Mouse (Mus musculus): Measurements from ENCODE around the gene Rab4a.
"Not testable (repeated sequence)": the region's sequence is repeated elsewhere in the genome, so short reads cannot be mapped to it uniquely, and the experiment has no call there.

Rab4a gene

DNA sequence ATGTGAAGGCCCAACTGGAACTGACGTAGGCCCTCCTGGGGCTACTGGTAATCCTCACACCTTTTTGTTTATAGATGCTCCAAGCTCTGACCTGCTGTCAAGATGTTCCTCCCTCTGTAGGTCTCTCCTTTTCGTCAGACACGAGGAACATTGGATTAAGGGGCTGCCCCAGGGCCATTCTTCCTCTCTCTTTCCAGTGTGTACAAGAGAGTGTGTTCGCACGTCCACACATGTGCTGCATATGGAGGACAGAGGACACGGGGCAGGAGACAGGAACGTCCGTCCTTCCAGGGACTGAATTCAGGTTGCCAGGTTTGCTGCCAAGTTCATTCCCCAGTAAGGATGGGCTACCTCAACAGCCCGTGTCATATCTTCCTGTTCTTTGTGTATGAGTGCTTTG, 16.3 kb upstream of the Rab4a start:
- peak; percentile 65 for DNase-seq

DNA sequence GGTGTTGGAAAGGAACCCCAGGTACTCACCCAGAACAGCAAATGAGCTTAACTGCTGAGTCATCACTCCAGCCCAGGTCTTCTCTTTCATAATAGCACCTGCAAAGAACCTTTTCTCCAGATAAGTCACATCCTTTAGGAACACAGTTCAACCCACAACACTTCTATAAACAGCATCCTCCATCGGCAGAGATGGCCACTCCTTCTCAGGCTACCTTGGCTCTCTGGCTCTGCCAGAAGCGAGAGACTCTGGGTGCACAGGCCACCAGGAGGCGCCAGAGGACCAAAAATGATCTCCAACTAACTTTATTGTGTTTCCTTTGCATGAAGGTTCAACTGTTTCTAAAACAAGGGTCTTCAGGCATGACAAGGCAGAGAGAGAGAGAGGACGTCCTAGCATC, 15.8 kb upstream of the Rab4a start:
- peak; percentile 90 for DNase-seq

DNA sequence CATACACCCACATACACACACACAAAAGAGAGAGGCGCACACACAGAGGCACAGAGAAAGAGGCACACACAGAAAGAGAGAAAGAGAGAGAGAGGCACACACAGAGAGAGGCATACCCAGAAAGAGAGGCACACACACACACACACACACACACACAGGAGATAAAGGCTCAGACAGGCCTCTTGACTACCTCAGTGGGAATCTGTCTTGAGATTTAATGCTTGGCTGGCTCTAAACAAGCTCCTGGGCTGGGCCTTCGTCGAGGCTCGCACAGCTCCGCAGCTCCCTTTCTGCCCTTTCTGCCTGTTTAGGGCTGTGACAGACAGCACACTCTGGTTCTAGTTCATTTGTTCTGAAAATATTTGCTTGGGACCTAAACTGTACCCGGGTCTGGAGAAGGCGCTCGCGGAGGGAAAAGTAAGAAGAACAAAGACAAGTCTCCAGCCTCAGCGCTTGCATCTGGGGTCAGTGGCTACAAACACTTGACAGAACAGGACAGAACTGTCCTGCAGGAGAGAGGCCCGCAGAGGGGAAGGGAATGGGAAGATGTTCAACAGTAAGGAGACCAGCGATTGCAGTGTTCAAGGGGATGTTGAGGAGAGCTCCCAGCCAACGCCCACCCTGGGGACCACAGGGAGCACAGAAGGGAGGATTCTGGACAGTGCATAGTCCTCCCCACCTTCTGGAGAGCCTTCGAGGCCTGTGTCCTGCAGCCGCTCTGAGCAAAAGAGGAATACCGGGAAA, 14.5 kb upstream of the Rab4a start:
- no peak for DNase-seq

DNA sequence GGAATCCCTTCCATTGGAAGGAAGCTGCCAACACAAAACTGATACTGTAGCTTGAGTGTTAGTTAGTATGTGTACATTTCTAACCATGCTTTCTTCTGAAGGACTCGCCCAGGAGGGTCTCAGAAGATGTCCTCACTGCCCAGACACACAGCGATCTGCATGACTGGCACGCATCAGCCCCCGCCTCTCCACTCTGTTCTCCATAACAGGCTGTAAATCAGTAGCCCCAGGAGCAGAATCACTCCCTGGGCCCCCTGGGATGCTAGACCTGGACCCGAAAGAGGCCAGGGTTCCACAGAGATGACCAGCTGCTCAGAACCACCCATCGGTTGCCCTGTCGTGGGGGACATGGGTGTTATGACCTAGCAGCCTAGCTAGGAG, 13.9 kb upstream of the Rab4a start:
- DNase-seq: no peak

DNA sequence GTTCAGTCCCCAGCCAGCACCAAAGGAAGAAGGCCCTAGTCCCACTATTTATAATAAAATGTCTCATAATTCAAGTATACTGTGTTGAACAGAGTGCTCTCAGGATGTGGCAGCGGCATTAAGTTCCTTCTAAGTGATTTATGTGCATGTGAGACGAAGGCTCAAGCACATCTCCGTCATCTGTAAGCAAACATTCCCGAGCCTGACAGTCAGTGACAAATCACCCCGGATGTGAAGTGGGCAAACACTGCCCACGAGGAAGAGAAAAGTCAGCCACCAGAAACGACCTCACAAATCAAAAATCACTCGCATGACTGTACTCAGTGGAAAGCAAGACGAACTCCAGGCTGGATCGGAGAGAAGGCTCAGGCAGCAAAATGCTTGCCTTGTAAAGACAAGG, 11.9 kb upstream of the Rab4a start:
- no peak for DNase-seq

DNA sequence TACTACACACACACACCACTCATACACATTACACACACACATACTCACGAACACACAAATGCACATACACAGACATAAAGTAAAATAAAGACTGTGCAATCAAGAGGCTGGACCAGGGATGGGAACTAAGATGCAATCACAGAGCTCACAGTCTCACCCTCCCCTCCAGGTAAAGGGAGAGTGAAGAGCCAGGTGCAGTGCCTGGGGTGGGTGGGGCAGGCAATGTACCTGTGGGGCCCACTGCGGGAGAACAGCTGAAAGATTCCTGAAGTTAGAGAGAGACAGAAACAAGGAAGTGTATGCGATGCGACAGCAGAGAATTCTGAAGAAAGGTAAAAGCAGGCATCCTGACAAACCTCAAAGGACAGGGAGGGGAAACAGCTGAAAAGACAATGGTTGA, 11.0 kb upstream of the Rab4a start:
- DNase-seq: no peak

DNA sequence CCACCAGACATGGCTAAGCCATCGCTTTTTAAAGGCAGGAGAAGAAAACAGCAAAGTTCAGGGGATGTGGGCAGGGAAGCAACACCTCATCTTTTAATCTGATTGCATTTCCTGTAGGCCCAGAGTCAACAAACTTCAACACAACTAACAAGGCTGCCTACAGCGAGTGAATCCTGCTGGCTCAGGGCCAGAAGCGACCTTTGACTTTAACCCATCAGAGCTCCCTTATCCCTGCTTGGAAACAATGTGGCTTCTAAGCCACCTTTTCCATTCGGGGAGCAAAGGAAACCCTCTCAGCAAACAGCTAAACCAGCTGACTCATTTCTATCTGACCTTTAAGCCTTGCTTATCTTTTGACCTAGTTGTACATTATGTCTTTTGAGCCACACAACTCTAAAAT, 9.0 kb upstream of the Rab4a start:
- DNase-seq: no peak

DNA sequence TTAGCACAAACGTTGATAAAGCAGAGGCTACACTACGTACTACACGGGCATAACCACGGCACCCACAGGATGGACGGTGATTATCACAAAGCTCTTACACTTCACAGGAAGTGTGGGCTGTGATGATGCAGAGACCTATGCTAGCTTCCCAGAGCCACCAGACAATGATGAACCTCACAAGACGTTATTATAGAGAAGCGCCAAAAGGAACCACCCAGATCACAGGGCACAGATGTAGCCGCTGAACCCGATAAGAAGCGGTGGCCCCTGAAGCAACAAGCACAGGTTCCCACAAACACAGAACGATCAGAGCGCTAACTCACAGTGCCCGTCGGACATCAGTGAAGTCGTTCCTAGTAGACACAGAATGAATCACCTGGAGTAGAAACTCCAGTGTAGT, 7.9 kb upstream of the Rab4a start:
- no peak for DNase-seq

DNA sequence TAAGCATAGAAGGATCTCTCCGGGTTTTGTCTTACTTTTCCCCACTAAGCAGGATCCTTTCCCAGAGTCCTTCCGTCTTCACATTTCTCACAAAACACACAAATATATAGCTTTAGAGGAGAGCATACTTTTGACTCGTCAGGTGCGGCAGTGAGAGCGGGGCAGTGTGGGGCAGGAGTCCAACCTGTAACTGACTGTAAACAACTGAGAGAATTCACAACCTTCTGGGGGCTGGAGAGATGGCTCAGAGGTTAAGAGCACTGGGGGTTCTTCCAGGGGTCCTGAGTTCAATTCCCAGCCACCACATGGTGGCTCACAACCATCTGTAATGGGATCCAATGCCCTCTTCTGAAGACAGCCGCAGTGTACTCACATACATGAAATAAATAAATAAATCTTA, 6.4 kb upstream of the Rab4a start:
- DNase-seq: no peak

DNA sequence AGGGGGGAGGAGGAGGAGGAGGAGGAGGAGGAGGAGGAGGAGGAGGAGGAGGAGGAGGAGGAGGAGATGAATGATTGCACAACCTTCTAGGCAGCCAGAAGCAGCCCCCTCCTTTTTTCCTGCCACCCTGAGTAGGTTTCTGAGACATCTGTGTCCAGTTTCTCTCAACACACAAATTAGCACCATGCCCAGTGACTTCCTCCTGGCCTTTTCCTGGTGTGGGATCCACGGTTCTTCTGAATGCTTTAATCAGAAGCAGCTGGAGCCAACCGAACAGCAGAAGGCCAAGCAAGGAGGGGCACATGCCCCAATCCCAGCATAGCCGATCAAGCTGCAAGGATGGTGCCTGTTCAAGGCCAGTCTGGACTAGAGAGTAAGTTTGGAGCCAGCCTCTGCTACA, 5.9 kb upstream of the Rab4a start:
- no peak for DNase-seq

DNA sequence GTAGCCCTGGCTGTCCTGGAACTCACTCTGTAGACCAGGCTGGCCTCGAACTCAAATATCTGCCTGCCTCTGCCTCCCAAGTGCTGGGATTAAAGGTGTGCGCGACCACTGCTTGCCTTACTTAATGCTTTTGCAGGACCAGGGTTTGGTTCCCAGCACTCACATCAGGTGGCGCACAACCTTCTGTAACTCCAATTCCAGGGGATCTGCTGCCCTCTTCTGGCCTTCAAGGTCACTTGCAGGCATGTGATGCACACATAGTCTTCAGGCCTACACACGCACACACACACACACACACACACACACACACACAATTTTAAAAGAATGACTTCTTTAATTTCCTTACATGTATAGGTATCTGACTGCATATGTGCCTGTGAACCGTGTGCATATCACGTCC, 4.9 kb upstream of the Rab4a start:
- DNase-seq: no peak

DNA sequence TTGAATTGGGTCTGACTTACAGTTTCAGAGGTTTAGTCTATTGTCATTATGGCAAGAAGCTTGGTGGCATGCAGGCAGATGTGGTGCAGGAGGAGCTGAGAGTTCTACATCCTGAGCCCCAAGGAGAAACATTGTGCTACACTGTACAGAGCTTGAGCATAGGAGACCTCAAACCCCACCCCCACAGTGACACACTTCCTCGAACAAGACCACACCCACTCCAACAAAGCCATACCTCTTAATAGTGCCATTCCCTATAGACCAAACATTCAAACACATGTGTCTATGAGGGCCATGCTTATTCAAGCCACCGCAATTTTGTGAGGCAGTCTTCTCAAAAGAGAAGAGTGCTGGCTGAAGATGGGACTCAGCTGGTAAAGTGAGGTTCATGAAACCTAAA, 4.2 kb upstream of the Rab4a start:
- DNase-seq: no peak

DNA sequence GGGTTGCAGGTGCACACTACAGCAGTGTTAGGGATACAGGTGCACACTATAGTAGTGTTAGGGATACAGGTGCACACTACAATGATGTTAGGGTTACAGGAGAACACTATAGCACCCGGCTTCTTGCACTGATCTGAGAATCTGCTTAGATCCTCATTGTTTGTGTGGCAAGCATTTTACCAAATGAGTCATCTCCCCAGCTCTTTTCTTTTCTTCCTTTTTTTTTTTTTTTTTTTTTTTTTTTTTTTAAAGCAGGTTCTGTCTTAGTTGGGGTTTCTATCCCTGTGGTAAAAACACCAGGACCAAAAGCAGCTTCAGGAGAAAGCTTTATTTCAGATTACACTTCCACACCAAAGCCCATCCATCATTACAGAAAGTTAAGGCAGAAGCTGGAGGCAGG, 2.1 kb upstream of the Rab4a start:
- DNase-seq: no peak

DNA sequence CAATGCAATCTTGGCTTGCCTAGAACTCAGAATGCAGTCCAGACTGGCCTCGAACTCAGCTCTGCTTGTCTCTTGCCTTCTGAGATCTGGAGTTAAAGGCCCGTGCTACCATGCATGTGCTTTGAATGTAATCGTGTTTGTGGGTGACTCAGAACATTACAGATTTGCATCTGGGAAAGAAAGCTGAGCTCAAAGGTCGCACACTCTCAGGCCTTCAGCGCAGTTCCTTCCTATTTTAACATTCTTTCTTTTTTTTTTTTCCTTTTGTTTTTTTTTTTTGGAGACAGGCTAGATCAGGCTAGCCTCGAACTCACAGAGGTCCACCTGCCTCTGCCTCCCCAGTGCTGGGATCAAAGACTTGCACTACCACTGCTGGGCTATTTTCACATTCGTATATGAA, 1.2 kb upstream of the Rab4a start:
- DNase-seq: no peak

DNA sequence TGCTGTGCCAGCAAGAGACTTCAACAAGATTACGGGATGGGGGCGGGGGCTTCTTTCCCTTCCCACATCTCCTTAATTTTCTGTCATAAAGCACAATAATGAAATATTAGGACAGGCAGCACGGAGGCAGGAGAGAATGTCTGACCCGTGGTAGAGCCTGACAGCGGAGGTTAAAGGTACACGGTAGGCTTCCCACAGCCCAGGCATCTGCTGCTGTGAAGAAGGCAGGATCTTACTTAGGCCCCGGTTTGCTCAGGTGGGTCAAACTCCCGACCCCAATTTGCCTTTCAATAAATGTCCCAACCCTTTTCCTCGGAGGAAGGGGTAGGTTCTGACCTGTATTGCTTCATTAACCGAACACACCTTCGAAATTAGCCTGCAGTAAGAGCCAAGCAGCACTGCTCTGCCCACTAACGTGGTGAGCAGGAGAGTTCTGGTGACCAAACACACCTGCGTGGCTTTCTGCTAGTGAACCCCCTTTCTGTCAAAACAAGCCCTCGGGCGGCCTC, 522 bp upstream of the Rab4a start:
- DNase-seq: no peak

DNA sequence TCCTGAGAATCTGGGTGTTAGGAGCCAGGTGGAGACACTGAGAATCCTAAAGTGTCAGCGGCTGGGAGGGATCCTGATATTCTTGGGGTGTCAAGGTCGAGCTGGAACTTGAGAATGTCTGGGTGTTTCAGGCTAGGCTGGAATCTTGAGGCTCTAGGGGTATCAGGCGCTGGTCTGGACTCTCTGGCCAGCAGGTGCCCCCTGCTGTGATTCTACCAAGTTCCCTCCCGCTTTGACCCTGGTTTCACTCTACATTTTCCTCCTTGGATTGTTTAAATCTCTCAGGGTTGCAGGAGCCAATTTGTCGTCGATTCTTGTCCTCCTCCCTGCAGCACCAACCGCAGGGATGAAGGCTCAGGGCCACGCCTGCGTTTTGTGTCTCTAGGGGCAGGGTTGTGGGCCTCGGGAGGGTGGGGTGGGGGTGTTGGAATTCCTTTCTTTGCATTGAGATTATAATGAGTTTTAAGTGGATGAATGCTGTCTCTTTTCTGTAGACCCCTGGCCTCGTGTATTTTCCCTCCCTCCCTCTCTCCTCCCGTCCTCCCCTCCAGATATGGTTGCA, 670 bp downstream of the Rab4a start:
- peak; percentile 62 for DNase-seq

DNA sequence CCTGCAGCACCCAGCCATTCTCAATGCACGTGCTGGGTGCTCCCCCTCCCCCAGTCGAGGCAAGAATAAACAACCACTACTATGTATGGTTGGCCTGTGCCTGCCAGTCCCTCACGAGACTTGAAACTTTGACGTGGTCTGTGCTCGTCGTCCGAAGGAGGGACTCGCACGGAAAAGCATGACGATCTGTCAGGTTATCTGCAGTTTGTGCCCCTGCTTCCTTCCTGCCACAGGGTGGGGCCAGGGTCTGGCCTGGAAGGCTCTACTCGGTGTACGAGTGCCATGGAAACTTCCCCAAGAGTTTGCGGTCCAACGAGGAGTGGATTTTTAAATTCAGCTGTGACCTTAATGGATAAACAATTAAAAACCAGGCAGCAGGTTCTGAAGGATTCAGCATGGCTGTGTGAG, 1.2 kb downstream of the Rab4a start:
- no peak for DNase-seq

DNA sequence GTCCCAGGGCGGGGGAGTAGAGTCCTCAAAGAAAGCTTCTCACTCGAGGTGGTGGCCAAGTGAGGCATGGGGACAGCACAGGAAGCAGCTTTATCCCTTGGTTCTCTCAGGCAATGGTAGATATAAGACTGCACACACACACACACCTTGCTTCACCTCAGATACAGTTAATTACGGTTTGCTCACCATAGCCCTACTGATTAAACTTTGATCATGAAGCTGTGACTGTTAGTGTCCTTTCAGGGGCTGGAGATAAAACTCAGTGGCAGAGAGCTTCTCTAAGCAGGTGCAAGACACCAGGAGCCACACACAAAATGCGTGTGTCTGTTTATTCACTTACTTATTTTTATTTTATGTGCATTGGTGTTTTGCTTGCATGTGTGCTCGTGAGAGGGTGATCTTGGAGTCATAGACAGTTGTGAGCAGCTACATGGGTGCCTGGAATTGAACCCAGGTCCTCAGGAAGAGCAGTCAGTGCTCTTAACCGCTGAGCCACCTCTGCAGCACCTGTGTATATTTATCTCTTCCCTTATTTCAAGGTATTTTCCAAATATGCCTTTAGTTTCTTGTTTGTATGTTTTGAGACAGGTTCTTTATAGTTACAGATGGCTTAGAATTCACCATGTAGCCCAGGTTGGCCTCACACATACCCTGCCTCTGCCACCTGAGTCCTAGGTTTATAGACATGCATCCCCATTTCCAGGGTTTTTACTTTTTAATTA, 2.2 kb downstream of the Rab4a start:
- DNase-seq: no peak

DNA sequence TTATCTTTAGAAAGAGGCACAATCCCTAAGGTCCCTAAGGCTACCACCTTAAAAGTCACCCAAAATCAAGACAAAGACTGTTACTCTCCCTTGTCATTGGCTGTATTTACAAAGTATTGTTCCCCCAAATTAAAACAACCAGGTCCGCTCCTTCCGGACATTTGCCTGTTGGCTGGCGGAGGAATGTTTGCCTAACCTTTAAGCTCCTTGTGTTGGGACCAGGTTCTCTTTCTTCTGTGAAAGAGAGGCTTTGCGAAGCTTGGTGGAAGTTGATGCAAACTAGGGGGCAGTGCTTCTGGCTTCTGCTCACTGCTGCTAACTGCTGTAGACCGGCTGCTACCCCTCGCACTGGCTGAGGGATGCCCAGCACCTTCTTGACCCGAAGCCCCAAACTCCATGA, 2.9 kb downstream of the Rab4a start:
- no peak for DNase-seq

DNA sequence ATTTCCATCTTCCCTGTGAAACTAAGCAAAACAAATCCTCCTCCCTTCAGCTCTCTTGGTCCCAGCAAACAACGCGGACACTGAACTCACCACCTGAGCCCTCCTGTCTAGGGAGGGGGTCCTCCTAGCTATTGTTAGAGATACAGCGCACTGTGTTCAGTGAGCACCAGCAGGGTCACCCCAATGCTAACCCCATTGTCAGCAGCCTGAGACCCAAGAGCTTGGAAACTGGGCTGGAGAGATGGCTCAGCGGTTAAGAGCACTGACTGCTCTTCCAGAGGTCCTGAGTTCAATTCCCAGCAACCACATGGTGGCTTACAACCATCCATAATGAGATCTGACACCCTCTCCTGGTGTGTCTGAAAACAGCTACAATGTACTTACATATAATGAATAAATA, 3.6 kb downstream of the Rab4a start:
- not testable (repeated sequence) for DNase-seq

DNA sequence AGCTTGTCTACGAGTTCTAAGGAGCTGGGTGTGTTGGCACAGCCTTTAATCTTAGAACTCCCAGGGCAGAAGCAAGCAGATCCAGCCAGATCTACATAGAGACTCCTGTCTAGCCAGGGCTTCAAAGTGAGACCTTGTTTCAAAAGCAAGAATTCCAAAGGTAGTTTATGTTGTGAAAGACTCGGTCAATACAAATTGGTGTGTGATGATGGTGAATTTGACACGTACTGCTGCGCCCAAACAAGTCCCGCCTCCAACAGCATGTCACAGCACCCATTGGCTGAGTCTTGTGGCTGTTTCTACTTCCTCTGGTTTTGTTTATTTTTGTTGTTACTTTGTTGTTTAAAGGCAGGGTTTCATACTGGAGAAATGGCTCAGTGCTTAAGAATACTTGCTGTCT, 6.4 kb downstream of the Rab4a start:
- DNase-seq: no peak

DNA sequence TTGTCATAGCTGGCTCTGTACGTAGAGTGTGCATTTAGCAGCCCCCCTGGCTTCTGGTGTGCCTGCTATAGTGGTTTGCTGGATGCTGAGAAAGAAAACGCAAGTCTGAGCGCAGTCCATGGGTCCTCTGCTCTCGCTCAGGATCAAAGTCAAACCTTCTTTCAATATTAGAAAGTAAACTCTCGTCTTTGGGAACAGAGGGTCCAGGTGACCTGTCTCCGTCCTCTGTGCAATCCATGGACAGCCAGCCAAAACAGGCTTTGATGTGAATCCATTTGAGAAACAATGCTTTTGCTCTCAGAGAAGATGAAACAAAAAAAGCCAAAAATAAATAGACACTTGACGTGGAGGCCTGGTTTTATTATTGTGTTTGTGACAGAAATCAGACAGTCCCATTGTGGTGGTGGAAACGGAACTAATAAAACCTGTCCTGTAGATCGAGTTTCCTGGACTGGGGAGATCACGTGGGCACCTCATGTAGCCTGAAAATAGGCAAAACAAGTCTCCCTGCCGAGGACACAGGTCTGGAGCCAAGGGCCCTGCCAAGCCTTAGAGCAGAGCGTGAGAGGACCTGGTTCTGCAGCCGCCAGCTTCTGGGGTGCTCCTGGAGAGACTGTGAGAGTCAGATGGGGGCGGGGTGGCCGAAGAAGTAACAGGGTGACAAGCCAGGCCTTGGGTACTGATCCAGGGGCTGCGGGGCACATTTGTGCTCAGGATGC, 7.5 kb downstream of the Rab4a start:
- peak; percentile 94 for DNase-seq

DNA sequence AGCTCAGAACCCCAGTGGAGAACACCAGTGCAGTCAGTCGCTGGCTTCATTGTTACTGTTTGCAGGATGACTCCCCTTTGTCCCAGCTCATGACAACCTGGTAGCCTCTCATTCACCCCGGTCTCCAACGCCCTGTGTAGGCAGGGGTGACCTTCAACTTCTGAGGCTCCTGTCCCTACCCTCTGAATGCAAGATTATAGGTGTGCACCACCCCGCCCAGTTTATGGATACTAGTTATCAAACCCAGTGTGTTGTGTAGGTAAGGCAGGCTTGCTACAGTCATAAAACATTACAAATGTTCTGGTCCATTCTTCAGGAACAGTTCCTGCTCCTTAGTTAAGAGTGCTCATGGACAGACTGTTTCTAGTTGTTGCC, 8.1 kb downstream of the Rab4a start:
- DNase-seq: no peak

DNA sequence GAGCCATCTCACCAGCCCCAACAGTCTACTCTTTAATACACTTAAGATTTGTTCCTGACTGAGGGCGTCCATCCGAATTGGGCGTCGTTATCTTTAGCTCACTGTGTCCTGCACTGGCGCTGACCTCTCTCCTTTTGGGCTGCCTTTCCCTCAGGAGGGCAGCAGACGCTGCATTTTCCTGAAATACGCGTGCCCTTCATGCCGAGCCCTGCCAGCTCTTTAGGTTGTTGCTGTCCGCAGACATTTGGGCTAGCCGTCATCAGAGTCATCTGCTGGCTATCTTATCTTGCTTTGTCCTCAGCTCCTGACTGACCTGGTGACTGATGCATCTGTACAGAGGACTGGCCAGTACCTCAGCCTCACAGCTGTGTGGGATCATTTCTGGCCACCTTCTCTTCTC, 9.5 kb downstream of the Rab4a start:
- no peak for DNase-seq

Measured in cerebellum, adult 9-11 months (tissue).